Mouse (Mus musculus) liver, adult 2 months (tissue): ENCODE data around the gene H2al2b. TPM values are rescaled to one million over a fixed set of nuclear protein-coding genes. Genes with fewer than 3 reads are reported as not detected.
"Not testable (repeated sequence)": the region's sequence is repeated elsewhere in the genome, so short reads cannot be mapped to it uniquely, and the experiment has no call there.

ENCODE experiments used
- DNase-seq: peaks from one replicate; pipeline ENCODE4 v3.0.0-alpha.2; 2011; ENCODE audit warnings: low read depth, low spot score; ENCODE audit errors: extremely low read depth
- H3K27ac ChIP-seq: fragments of 200-500 bp; replicated peaks from 2 replicates; pipeline ENCODE4 v1.5.1; 2012; ENCODE audit warnings: low read depth, mild to moderate bottlenecking, control low read depth, inconsistent platforms, low read length; ENCODE audit not compliant: insufficient read depth
- H3K27me3 ChIP-seq: fragments of 200-500 bp; 2 replicates; pipeline ENCODE4 v1.6.1; 2012; ENCODE audit warnings: mild to moderate bottlenecking, moderate library complexity, low read length, inconsistent platforms; ENCODE audit not compliant: control insufficient read depth, insufficient read depth
- H3K36me3 ChIP-seq: fragments of 200-500 bp; 2 replicates; pipeline ENCODE4 v1.6.1; 2012; ENCODE audit warnings: low read length, inconsistent platforms; ENCODE audit not compliant: control insufficient read depth, insufficient read depth
- H3K4me1 ChIP-seq: fragments of 200-500 bp; 2 replicates; pipeline ENCODE4 v1.6.1; 2011; ENCODE audit warnings: low read length; ENCODE audit not compliant: control insufficient read depth, insufficient read depth
- H3K4me3 ChIP-seq: fragments of 200-500 bp; 2 replicates; pipeline ENCODE4 v1.5.1; 2011; ENCODE audit warnings: low read depth, mild to moderate bottlenecking, control low read depth, low read length, moderate library complexity; ENCODE audit not compliant: insufficient read depth
- H3K79me2 ChIP-seq: fragments of 200-500 bp; 2 replicates; pipeline ENCODE4 v1.6.1; 2012; ENCODE audit warnings: inconsistent platforms, mild to moderate bottlenecking, low read length, moderate library complexity; ENCODE audit not compliant: control insufficient read depth, insufficient read depth
- H3K9ac ChIP-seq: fragments of 200-500 bp; 2 replicates; pipeline ENCODE4 v1.6.1; 2012; ENCODE audit warnings: low read depth, mild to moderate bottlenecking, control low read depth, inconsistent platforms, low read length
- WGBS: fragments of 180-500 bp; shearing (Covaris S2); methylation state at CpG from one replicate; pipeline ENCODE4 v1.1.7; 2018; 5-methylcytosine and 5-hydroxymethylcytosine counted together
- polyA plus RNA-seq: library from polyadenylated mRNA; depleted of rRNA; stranded (reverse); fragments of >200 nt; gene quantifications from 2 replicates; pipeline ENCODE4 v1.2.3, GENCODE M21; 2012; rRNA removed
- total RNA-seq: library from RNA; depleted of rRNA; stranded (reverse); fragments of >200 nt; gene quantifications from 2 replicates; pipeline ENCODE4 v1.2.3, GENCODE M21; 2014; rRNA removed

Gene H2al2b
- total RNA-seq (not detected in 2 replicates), polyA plus RNA-seq (not detected in 2 replicates)

DNA sequence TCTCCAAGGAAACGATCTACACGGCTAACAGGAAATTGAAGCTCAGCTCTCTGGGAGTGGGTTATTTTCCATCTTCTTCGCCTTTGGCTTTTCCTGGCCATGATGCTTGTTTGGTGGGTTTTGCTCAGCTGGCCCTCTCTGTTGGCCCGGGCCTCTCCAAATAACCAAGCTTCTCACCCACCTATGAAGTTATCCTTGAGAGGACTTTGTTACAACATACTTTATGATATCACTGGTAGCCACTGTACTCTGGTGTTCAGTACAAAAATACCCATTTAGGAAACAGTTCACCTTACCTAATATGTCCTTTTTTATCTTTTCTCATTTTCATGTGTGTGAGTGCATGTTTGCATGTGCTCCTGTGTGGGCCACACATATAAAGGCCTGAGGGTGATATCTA, at the start of gene H2al2b:
TSS of gene H2al2b (minus strand) at position 101 of the 400 bp plus-strand sequence.
- not testable (repeated sequence) for H3K36me3 ChIP-seq, H3K27ac ChIP-seq, DNase-seq, H3K27me3 ChIP-seq, H3K4me3 ChIP-seq, H3K9ac ChIP-seq, H3K79me2 ChIP-seq, H3K4me1 ChIP-seq
- WGBS: no CpG with 5 or more reads among the region's 4 CpGs

Other genes with a start within 250 kb of the H2al2b start
- not detected in 2 replicates for gene H2al2c, start 121.6 kb downstream of the H2al2b start, total RNA-seq
- gene H2al2c, start 121.6 kb downstream of the H2al2b start, polyA plus RNA-seq: not detected in 2 replicates
- gene Sry, start 57.0 kb downstream of the H2al2b start, total RNA-seq: not detected in 2 replicates
- gene Sry, start 57.0 kb downstream of the H2al2b start, polyA plus RNA-seq: not detected in 2 replicates
- not detected in 2 replicates for gene Gm4064, start 75.5 kb upstream of the H2al2b start, total RNA-seq
- gene Gm4064, start 75.5 kb upstream of the H2al2b start, polyA plus RNA-seq: not detected in 2 replicates
- not detected in 2 replicates for gene Rbmy, start 110.0 kb upstream of the H2al2b start, total RNA-seq
- not detected in 2 replicates for gene Rbmy, start 110.0 kb upstream of the H2al2b start, polyA plus RNA-seq
- not detected in 2 replicates for gene Gm10256, start 110.0 kb upstream of the H2al2b start, total RNA-seq
- not detected in 2 replicates for gene Gm10256, start 110.0 kb upstream of the H2al2b start, polyA plus RNA-seq
- not detected in 2 replicates for gene Gm10352, start 180.3 kb upstream of the H2al2b start, total RNA-seq
- not detected in 2 replicates for gene Gm10352, start 180.3 kb upstream of the H2al2b start, polyA plus RNA-seq
- gene Gm29289, start 211.9 kb upstream of the H2al2b start, total RNA-seq: not detected in 2 replicates
- gene Gm29289, start 211.9 kb upstream of the H2al2b start, polyA plus RNA-seq: not detected in 2 replicates